Mouse (Mus musculus): ENCODE measurements at regions not wholly inside any gene's neighbourhood (a gene's known extent, or its start where the extent isn't known, plus 50 kb on each side); places are given as distances from the start of the nearest gene placed in this dataset.

DNA sequence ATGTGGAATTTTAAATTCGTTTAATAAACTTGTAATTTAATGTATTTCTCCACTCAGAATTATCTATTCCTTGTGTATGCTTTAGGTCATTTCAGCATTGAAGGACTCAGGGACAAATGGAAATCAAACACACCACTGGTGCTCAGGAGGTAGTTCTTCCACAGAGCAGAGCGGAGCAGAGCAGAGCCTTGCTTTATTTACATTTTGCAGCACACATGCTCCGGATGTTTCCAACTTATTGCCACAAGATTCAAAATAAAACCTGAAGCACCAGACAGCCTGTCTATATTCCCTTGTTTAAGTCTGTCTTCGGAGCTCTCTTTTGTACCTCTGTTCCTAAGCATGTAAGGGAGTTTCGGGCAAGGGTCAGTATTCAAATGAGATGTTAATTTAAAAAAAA lies 135.2 kb upstream of the Meis2 start:
- no peak for DNase-seq (ENCODE audit: low spot score in 2 of 2)

DNA sequence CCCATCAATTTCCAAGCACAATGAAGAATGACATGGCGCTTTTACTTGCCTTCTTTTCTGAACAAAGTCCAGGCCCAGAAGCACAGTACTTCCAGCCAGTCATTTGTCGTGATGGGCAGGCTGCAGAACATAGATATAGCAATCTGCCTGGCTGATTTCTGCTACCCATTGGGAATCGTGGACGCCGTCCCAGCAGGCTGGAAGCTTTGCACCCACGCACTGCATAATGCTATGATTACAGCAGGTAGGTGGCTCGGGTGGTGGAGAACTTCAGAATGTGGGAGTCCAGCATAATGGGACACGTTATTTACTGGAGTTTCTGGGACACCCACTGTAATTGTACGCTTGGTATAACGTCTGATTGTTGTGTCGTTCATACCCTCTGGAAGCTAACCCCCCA lies 116.2 kb upstream of the Meis2 start:
- peak; percentile 41 to 73 for DNase-seq (ENCODE audit: low spot score in 2 of 2)

GRCm38 (mm10) chr2:116177155-116177554 lies 111.5 kb upstream of the Meis2 start:
- DNase-seq (ENCODE audit: low spot score in 2 of 2): no peak

GRCm38 (mm10) chr2:116165871-116166770 lies 100.5 kb upstream of the Meis2 start:
- no peak for DNase-seq (ENCODE audit: low spot score in 2 of 2)

Measured in right cerebral cortex, postnatal 36 days (tissue).